Mouse (Mus musculus): ENCODE results near the gene Usp13. TPM values are rescaled to one million over a fixed set of nuclear protein-coding genes. Genes with fewer than 3 reads are reported as not detected.
A peak's percentile ranks its signal among the peaks of the same experiment; 100 is the strongest.

Usp13 gene
- polyA plus RNA-seq, 1 experiment from 2014 or later, result 9.2 TPM

- WGBS, result 84% methylated on average over 3 of the region's 3 CpGs
- no peak overlapping the region for H3K27ac ChIP-seq
- no peaks in the 10 kb centered on the region for H3K36me3 ChIP-seq
- H3K4me1 ChIP-seq (replicated peaks), result no peaks in the 10 kb centered on the region
- H3K27me3 ChIP-seq, result no peaks in the 10 kb centered on the region
- H3K4me3 ChIP-seq (replicated peaks), result no peak overlapping the region
- H3K4me2 ChIP-seq (replicated peaks), result no peak overlapping the region
- no peaks in the 10 kb centered on the region for H3K9me3 ChIP-seq
- ATAC-seq, result no peak
- H3K9ac ChIP-seq (replicated peaks), result no peak overlapping the region
These were observed 144.1 kb downstream of the Usp13 start for GRCm38 (mm10) chr3:32961494-32961893.

- no peak overlapping the region for H3K27ac ChIP-seq
- H3K9ac ChIP-seq (replicated peaks), result no peak overlapping the region
- no peaks in the 10 kb centered on the region for H3K27me3 ChIP-seq
- H3K9me3 ChIP-seq, result no peaks in the 10 kb centered on the region
- no peaks in the 10 kb centered on the region for H3K4me1 ChIP-seq (replicated peaks)
- ATAC-seq, result 0 out of 2 replicates have a peak, but pooled peaks have one; percentile 11
- H3K36me3 ChIP-seq, result no peaks in the 10 kb centered on the region
- WGBS, result 2% methylated on average over 2 of the region's 2 CpGs
- no peak overlapping the region for H3K4me3 ChIP-seq (replicated peaks)
- no peak overlapping the region for H3K4me2 ChIP-seq (replicated peaks)
These were observed 148.2 kb downstream of the Usp13 start for GRCm38 (mm10) chr3:32965528-32965927.

- Histone ChIP-seq H3K27me3 (no peaks in the 10 kb centered on the region), H3K4me2 (replicated peaks) (no peak overlapping the region), H3K36me3 (no peaks in the 10 kb centered on the region), H3K9ac (replicated peaks) (no peak overlapping the region), H3K4me3 (replicated peaks) (no peak overlapping the region), H3K9me3 (no peaks in the 10 kb centered on the region), H3K4me1 (replicated peaks) (no peaks in the 10 kb centered on the region), H3K27ac (no peak overlapping the region)
- 96% methylated on average over 1 of the region's 1 CpGs for WGBS
- ATAC-seq, result no peak
These were observed 151.5 kb downstream of the Usp13 start for GRCm38 (mm10) chr3:32968671-32969425.

- Histone ChIP-seq H3K27me3 (no peaks in the 10 kb centered on the region), H3K9me3 (no peaks in the 10 kb centered on the region), H3K36me3 (no peaks in the 10 kb centered on the region), H3K4me1 (replicated peaks) (no peaks in the 10 kb centered on the region), H3K4me2 (replicated peaks) (no peak overlapping the region), H3K9ac (replicated peaks) (no peak overlapping the region), H3K4me3 (replicated peaks) (no peak overlapping the region), H3K27ac (no peak overlapping the region)
- ATAC-seq, result no peak
- WGBS, result 89% methylated on average over 1 of the region's 1 CpGs
These were observed 152.9 kb downstream of the Usp13 start for GRCm38 (mm10) chr3:32970257-32970656.

- Histone ChIP-seq H3K27ac (no peak overlapping the region), H3K27me3 (no peaks in the 10 kb centered on the region), H3K9ac (replicated peaks) (no peak overlapping the region), H3K4me2 (replicated peaks) (no peak overlapping the region), H3K9me3 (no peaks in the 10 kb centered on the region), H3K36me3 (no peaks in the 10 kb centered on the region), H3K4me1 (replicated peaks) (no peaks in the 10 kb centered on the region), H3K4me3 (replicated peaks) (no peak overlapping the region)
- ATAC-seq, result no peak
- WGBS, result 30% methylated on average over 6 of the region's 6 CpGs
These were observed 161.9 kb downstream of the Usp13 start for GRCm38 (mm10) chr3:32979238-32979637.

GRCm38 (mm10) chr3:32979981-32980380, 162.6 kb downstream of the Usp13 start:
- 62% methylated on average over 4 of the region's 4 CpGs for WGBS
- Histone ChIP-seq H3K36me3 (no peaks in the 10 kb centered on the region), H3K27ac (no peak overlapping the region), H3K27me3 (no peaks in the 10 kb centered on the region), H3K4me2 (replicated peaks) (no peak overlapping the region), H3K4me3 (replicated peaks) (no peak overlapping the region), H3K9ac (replicated peaks) (no peak overlapping the region), H3K4me1 (replicated peaks) (no peaks in the 10 kb centered on the region), H3K9me3 (no peaks in the 10 kb centered on the region)
- no peak for ATAC-seq

GRCm38 (mm10) chr3:32985141-32985540, 167.8 kb downstream of the Usp13 start:
- H3K9ac ChIP-seq (replicated peaks), result no peak overlapping the region
- no peak overlapping the region for H3K4me2 ChIP-seq (replicated peaks)
- H3K9me3 ChIP-seq, result no peaks in the 10 kb centered on the region
- H3K36me3 ChIP-seq, result no peaks in the 10 kb centered on the region
- H3K4me3 ChIP-seq (replicated peaks), result no peak overlapping the region
- no peak overlapping the region for H3K27ac ChIP-seq
- ATAC-seq, result 0 out of 2 replicates have a peak, but pooled peaks have one; percentile 27
- no peaks in the 10 kb centered on the region for H3K4me1 ChIP-seq (replicated peaks)
- WGBS, result 61% methylated on average over 3 of the region's 3 CpGs
- H3K27me3 ChIP-seq, result no peaks in the 10 kb centered on the region

Other genes starting within 250 kb of the Usp13 start
- 53.5 and 55.5 TPM in 2 replicates for gene Gnb4, start 201.0 kb upstream of the Usp13 start, polyA plus RNA-seq (2015; fragmentation: Nextera tagmentation; extraction: Ambion mirVana)
- gene Actl6a, start 111.2 kb upstream of the Usp13 start, polyA plus RNA-seq (2015; fragmentation: Nextera tagmentation; extraction: Ambion mirVana), result 149 TPM in 2 replicates
- gene Ndufb5, start 80.6 kb upstream of the Usp13 start, polyA plus RNA-seq (2015; fragmentation: Nextera tagmentation; extraction: Ambion mirVana), result 308 and 338 TPM in 2 replicates
- gene Mrpl47, start 79.9 kb upstream of the Usp13 start, polyA plus RNA-seq (2015; fragmentation: Nextera tagmentation; extraction: Ambion mirVana), result 36.7 and 40.4 TPM in 2 replicates